Mouse (Mus musculus) mouse embryonic stem cell (cell line): ENCODE data around the gene Thumpd3.

Experiments
- in situ Hi-C, 2 experiments: fragments of 300-500 bp; cut with MboI; formaldehyde crosslinking; loops; 1 replicate in 1 of 2; 3 replicates in 1 of 2; pipeline ENCODE4 v1.14.3; 2019 to 2020; ENCODE audit warnings: low sequenced_read_pairs in 2 of 2, low pct_unique_long_range_greater_than_20kb in 1 of 2, mixed read lengths in 1 of 2; ENCODE audit not compliant: unreplicated experiment in 1 of 2

Thumpd3 gene

GRCm38 (mm10) chr6:113075261-113075660, 29.2 kb downstream of the Thumpd3 start:
- in situ Hi-C loops = no loop called here

GRCm38 (mm10) chr6:113076012-113076685, 30.1 kb downstream of the Thumpd3 start:
- in situ Hi-C loops = no loop called here

GRCm38 (mm10) chr6:113076686-113077516, 30.9 kb downstream of the Thumpd3 start, which contains the start of gene Setd5:
Setd5 (plus strand) TSS chr6:113077365.
- in situ Hi-C loops = no loop called here

- in situ Hi-C loops = no loop called here
These were observed 31.6 kb downstream of the Thumpd3 start for GRCm38 (mm10) chr6:113077569-113078030.

GRCm38 (mm10) chr6:113078031-113078721, 32.2 kb downstream of the Thumpd3 start:
- in situ Hi-C loops = no loop called here

GRCm38 (mm10) chr6:113079492-113079891, 33.5 kb downstream of the Thumpd3 start:
- in situ Hi-C loops = no loop called here

GRCm38 (mm10) chr6:113082229-113082628, 36.2 kb downstream of the Thumpd3 start:
- in situ Hi-C loops = no loop called here

GRCm38 (mm10) chr6:113084590-113084989, 38.6 kb downstream of the Thumpd3 start:
- in situ Hi-C loops = no loop called here

GRCm38 (mm10) chr6:113093206-113093605, 47.2 kb downstream of the Thumpd3 start:
- in situ Hi-C loops = no loop called here

- in situ Hi-C loops = no loop called here
These were observed 49.5 kb downstream of the Thumpd3 start for GRCm38 (mm10) chr6:113095547-113095946.

- in situ Hi-C loops = no loop called here
These were observed 51.6 kb downstream of the Thumpd3 start for GRCm38 (mm10) chr6:113097662-113098061.

- in situ Hi-C loops = no loop called here
These were observed 53.7 kb downstream of the Thumpd3 start for GRCm38 (mm10) chr6:113099640-113100289.

GRCm38 (mm10) chr6:113102541-113102940, 56.5 kb downstream of the Thumpd3 start:
- in situ Hi-C loops = no loop called here

GRCm38 (mm10) chr6:113103765-113104164, 57.7 kb downstream of the Thumpd3 start:
- in situ Hi-C loops = no loop called here

- in situ Hi-C loops = no loop called here
These were observed 63.4 kb downstream of the Thumpd3 start for GRCm38 (mm10) chr6:113109378-113109777.

GRCm38 (mm10) chr6:113109956-113110355, 63.9 kb downstream of the Thumpd3 start:
- in situ Hi-C loops = loop anchor here in 1 of 2 experiments (5.0 kb wide), 1 partner anchor 37 kb away; no protein-coding TSS in a partner anchor
